Mouse (Mus musculus) hindbrain, embryonic 14.5 days (tissue): ENCODE results near the gene Lmna. TPM values are rescaled to one million over a fixed set of nuclear protein-coding genes. Genes with fewer than 3 reads are reported as not detected.

Experiments
- ATAC-seq: fragments of 200-750 bp; cut with Nextera tagmentation; 2 replicates; pipeline ENCODE4 v1.8.0; 2017; ENCODE audit warnings: moderate number of reproducible peaks, mild to moderate bottlenecking, moderate TSS enrichment, moderate library complexity; ENCODE audit not compliant: low FRiP score
- DNase-seq: peaks from one replicate; pipeline ENCODE4 v3.0.0-alpha.2; 2015; ENCODE audit warnings: low spot score
- H3K27ac ChIP-seq: fragments of 300-500 bp; sonication (generic); 2 replicates; pipeline ENCODE4 v1.5.1; 2014; ENCODE audit warnings: mild to moderate bottlenecking, moderate library complexity
- H3K27me3 ChIP-seq: fragments of 300-500 bp; sonication (generic); 2 replicates; pipeline ENCODE4 v1.6.1; 2014; ENCODE audit warnings: mild to moderate bottlenecking, low read length, mixed read lengths; ENCODE audit not compliant: control insufficient read depth, insufficient read depth
- H3K36me3 ChIP-seq: fragments of 300-500 bp; sonication (generic); replicated peaks from 2 replicates; pipeline ENCODE4 v1.6.1; 2014; ENCODE audit not compliant: control insufficient read depth, insufficient read depth
- H3K4me1 ChIP-seq: fragments of 300-500 bp; sonication (generic); replicated peaks from 2 replicates; pipeline ENCODE4 v1.6.1; 2014; ENCODE audit warnings: antibody characterized with exemption, low read length, mixed read lengths; ENCODE audit not compliant: control insufficient read depth, insufficient read depth
- H3K4me2 ChIP-seq: fragments of 300-500 bp; sonication (generic); replicated peaks from 2 replicates; pipeline ENCODE4 v1.6.1; 2014; ENCODE audit warnings: mild to moderate bottlenecking, moderate library complexity
- H3K4me3 ChIP-seq: fragments of 300-500 bp; sonication (generic); replicated peaks from 2 replicates; pipeline ENCODE4 v1.5.1; 2014; ENCODE audit warnings: mild to moderate bottlenecking, low read length
- H3K9ac ChIP-seq: fragments of 300-500 bp; sonication (generic); 2 replicates; pipeline ENCODE4 v1.6.1; 2014
- H3K9me3 ChIP-seq: fragments of 300-500 bp; sonication (generic); 2 replicates; pipeline ENCODE4 v1.6.1; 2016; ENCODE audit warnings: low read length; ENCODE audit not compliant: control insufficient read depth
- WGBS: fragments of 180-500 bp; shearing (Covaris S2); extraction: QIAGEN DNeasy Blood & Tissue Kit; methylation state at CpG from one replicate; pipeline ENCODE4 v1.1.7; 2014; 5-methylcytosine and 5-hydroxymethylcytosine counted together
- polyA plus RNA-seq: library from polyadenylated mRNA; unstranded; fragments of >200 nt; fragmentation: Nextera tagmentation; extraction: Ambion mirVana; gene quantifications from 2 replicates; pipeline ENCODE4 v1.2.1, GENCODE M21; 2014

The Lmna gene
- polyA plus RNA-seq, 1 experiment from 2014 or later: 44.3 TPM

- Histone ChIP-seq H3K9me3 (no peaks in the 10 kb centered on the region), H3K27ac (no peak overlapping the region), H3K9ac (no peak overlapping the region), H3K4me1 (peaks cover 24% of the 10 kb centered on the region), H3K4me3 (no peak overlapping the region), H3K36me3 (no peaks in the 10 kb centered on the region), H3K4me2 (no peak overlapping the region), H3K27me3 (peaks cover 4% of the 10 kb centered on the region)
- 75% methylated on average over 6 of the region's 6 CpGs for WGBS
- ATAC-seq (no peak), DNase-seq (no peak)
Measured at GRCm38 (mm10) chr3:88505081-88505480, 4.7 kb downstream of the Lmna start.

DNA sequence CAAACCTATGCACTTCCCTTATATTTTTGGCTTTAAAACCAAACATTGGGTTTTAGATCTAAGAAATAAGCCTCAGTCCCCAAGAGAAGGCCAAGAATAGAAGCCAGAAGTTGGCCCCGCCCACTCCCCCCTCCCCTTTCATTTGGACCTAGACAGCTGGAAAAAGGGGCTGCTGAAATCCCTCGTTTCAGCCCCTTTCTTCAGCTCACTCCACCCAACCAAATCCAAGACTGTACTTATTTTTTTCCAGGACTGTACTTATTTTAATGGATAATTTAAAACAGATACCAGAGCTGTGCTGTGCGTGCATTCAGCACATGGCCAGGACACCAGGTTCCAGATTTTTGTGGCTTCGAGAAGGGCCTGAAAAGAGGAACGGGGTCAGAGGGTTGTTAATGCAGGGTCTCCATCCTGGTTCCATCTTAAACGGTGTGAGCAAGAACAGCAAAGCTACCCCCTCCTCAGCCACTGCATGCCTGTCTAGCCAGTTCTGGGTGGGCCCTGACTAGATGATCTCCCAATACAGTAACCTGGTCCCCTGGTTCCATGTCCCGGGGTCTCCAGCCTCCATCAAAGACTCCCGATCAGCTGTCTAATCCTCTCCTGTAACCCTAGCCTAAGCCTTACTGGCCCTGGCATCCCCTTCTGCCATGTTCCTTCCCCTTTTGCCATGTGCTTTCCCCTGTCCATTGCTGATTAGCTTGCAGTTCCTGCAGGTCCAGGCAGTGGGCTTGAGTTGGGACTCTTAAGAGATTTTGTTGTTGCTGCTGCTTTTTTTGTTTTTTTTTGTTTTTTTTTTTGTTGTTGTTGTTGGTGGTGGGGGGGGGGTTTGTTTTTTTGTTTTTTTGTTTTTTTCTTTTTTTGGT is 5.6 kb downstream of the Lmna start:
- Histone ChIP-seq H3K27ac (no peak overlapping the region), H3K4me1 (peaks cover 14% of the 10 kb centered on the region), H3K36me3 (no peaks in the 10 kb centered on the region), H3K4me2 (no peak overlapping the region), H3K27me3 (peaks cover 4% of the 10 kb centered on the region), H3K9ac (no peak overlapping the region), H3K4me3 (no peak overlapping the region), H3K9me3 (no peaks in the 10 kb centered on the region)
- ATAC-seq: no peak
- no peak for DNase-seq
- 56% methylated on average over 8 of the region's 8 CpGs for WGBS

DNA sequence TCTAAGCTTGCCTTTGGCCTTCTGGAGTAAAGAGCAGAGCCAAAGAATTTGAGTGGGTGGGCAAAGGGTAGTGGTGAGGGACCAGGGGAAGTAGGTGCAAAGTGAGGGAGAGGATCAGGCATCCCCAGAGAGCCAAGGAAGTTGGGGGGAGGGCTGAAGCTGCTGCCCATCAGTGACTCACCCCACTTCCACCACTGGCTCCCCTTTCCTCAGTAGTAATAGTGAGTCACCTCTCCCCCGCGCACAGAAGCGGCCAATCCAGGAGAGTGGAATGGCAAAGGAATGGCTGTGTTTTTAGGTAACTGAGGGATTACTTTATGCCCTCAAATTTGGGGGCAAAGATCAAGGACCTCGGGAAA is 6.3 kb downstream of the Lmna start:
- Histone ChIP-seq H3K27me3 (peaks cover 4% of the 10 kb centered on the region), H3K27ac (no peak overlapping the region), H3K4me3 (peak overlapping the region; percentile 57), H3K9ac (peak overlapping the region; percentile 71; the same call in 1 of the 2 replicates), H3K36me3 (no peaks in the 10 kb centered on the region), H3K9me3 (no peaks in the 10 kb centered on the region), H3K4me1 (peaks cover 14% of the 10 kb centered on the region), H3K4me2 (peak overlapping the region; percentile 83)
- peak; percentile 12; the same call in 1 of the 2 replicates for ATAC-seq
- 8% methylated on average over 4 of the region's 4 CpGs for WGBS
- no peak for DNase-seq

GRCm38 (mm10) chr3:88502641-88503504 is 6.9 kb downstream of the Lmna start:
- ATAC-seq: peak; percentile 90
- H3K4me3 ChIP-seq: peak overlapping the region; percentile 57
- no peaks in the 10 kb centered on the region for H3K9me3 ChIP-seq
- WGBS: under 1% methylated on average over 55 of the region's 55 CpGs
- H3K4me2 ChIP-seq: peak overlapping the region; percentile 83
- H3K4me1 ChIP-seq: peaks cover 14% of the 10 kb centered on the region
- H3K36me3 ChIP-seq: no peaks in the 10 kb centered on the region
- H3K9ac ChIP-seq: peak overlapping the region; percentile 71
- H3K27ac ChIP-seq: peak overlapping the region; percentile 52
- peaks cover 4% of the 10 kb centered on the region for H3K27me3 ChIP-seq
- DNase-seq: peak; percentile 76

- DNase-seq: no peak
- WGBS: 18% methylated on average over 11 of the region's 11 CpGs
- peak overlapping the region; percentile 71 for H3K9ac ChIP-seq
- no peak overlapping the region for H3K27ac ChIP-seq
- H3K4me3 ChIP-seq: peak overlapping the region; percentile 57
- peaks cover 14% of the 10 kb centered on the region for H3K4me1 ChIP-seq
- no peak; the same call in 1 of the 2 replicates for ATAC-seq
- peaks cover 4% of the 10 kb centered on the region for H3K27me3 ChIP-seq
- H3K9me3 ChIP-seq: no peaks in the 10 kb centered on the region
- H3K4me2 ChIP-seq: peak overlapping the region; percentile 83
- H3K36me3 ChIP-seq: no peaks in the 10 kb centered on the region
Measured at GRCm38 (mm10) chr3:88502031-88502571, 7.7 kb downstream of the Lmna start.

- H3K4me3 ChIP-seq: peak overlapping the region; percentile 57
- H3K4me1 ChIP-seq: peaks cover 14% of the 10 kb centered on the region
- ATAC-seq: no peak
- 60% methylated on average over 6 of the region's 6 CpGs for WGBS
- no peak for DNase-seq
- H3K9ac ChIP-seq: peak overlapping the region; percentile 71
- no peaks in the 10 kb centered on the region for H3K36me3 ChIP-seq
- no peaks in the 10 kb centered on the region for H3K9me3 ChIP-seq
- peak overlapping the region; percentile 83 for H3K4me2 ChIP-seq
- peaks cover 4% of the 10 kb centered on the region for H3K27me3 ChIP-seq
- H3K27ac ChIP-seq: no peak overlapping the region
Measured at GRCm38 (mm10) chr3:88501366-88502030, 8.3 kb downstream of the Lmna start.

- H3K4me3 ChIP-seq: no peak overlapping the region
- ATAC-seq: no peak
- 46% methylated on average over 4 of the region's 4 CpGs for WGBS
- H3K27me3 ChIP-seq: peaks cover 4% of the 10 kb centered on the region
- H3K4me2 ChIP-seq: peak overlapping the region; percentile 83; the same call in 1 of the 2 replicates
- H3K9ac ChIP-seq: no peak overlapping the region
- no peak overlapping the region for H3K27ac ChIP-seq
- no peak for DNase-seq
- H3K9me3 ChIP-seq: no peaks in the 10 kb centered on the region
- no peaks in the 10 kb centered on the region for H3K36me3 ChIP-seq
- peaks cover 14% of the 10 kb centered on the region for H3K4me1 ChIP-seq
Measured at GRCm38 (mm10) chr3:88500655-88501365, 8.9 kb downstream of the Lmna start.

DNA sequence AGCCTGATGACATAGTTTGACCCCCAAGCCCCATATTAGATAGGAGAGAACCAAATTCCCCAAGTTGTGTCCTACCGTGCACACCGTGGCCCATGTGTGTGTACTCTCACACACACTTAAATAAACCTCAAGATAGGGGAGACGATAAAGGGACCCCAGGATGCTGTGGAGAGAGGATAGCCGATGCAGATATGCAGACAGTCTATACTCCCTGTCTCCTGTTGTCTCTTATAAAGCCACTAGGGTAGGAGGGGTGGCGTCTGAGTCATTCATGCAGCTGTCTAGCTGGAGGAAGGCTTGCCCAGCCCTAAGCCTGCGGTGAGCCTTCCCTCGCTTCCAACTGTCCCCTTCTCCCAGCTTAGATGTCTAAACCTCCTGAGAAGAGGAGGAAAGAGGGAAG is 9.7 kb downstream of the Lmna start:
- H3K4me2 ChIP-seq: no peak overlapping the region
- no peak for DNase-seq
- 84% methylated on average over 7 of the region's 7 CpGs for WGBS
- peaks cover 4% of the 10 kb centered on the region for H3K27me3 ChIP-seq
- H3K4me1 ChIP-seq: peaks cover 16% of the 10 kb centered on the region
- no peaks in the 10 kb centered on the region for H3K9me3 ChIP-seq
- ATAC-seq: no peak
- H3K36me3 ChIP-seq: no peaks in the 10 kb centered on the region
- no peak overlapping the region for H3K27ac ChIP-seq
- no peak overlapping the region for H3K9ac ChIP-seq
- no peak overlapping the region for H3K4me3 ChIP-seq
